Mouse (Mus musculus) erythroblast, embryonic 14.5 days (primary cell): ENCODE data around the gene P2rx7.

Source experiments
- GATA1 ChIP-seq: IDR thresholded peaks from 2 replicates; pipeline ENCODE4 v1.6.1; 2012; ENCODE audit warnings: low read length, inconsistent platforms, mixed read lengths
- TAL1 ChIP-seq: IDR thresholded peaks from 3 replicates; pipeline ENCODE4 v1.6.1; 2012; ENCODE audit warnings: low read length, inconsistent platforms, mixed read lengths

GRCm38 (mm10) chr5:122679881-122680280, 36.2 kb downstream of the P2rx7 start:
- TF ChIP-seq GATA1 = no peak
- no peak for TF ChIP-seq TAL1
